Mouse (Mus musculus) megakaryocyte-erythroid progenitor cell, adult 5-6 weeks (primary cell): ENCODE measurements around the gene Cox5a. TPM values are rescaled to one million over a fixed set of nuclear protein-coding genes. Genes with fewer than 3 reads are reported as not detected.

Source experiments
- ATAC-seq: replicated peaks from 2 replicates; pipeline ENCODE4 v1.8.0; 2016; ENCODE audit warnings: mild to moderate bottlenecking, inconsistent platforms; ENCODE audit not compliant: severe bottlenecking, poor library complexity, low FRiP score, low TSS enrichment
- total RNA-seq, 2 experiments: library from RNA; stranded (forward) in 1 of 2; stranded (reverse) in 1 of 2; fragments of 200-1000, 215-1000 nt in 1 of 2; fragments of >200 nt in 1 of 2; fragmentation: Nextera tagmentation in 1 of 2; gene quantifications; 2 replicates each; pipeline ENCODE4 v1.2.3; 2014 to 2017

The Cox5a gene
- total RNA-seq (2014; fragmentation: Nextera tagmentation) (479 and 484 TPM in 2 replicates), total RNA-seq (2017) (60.4 and 80.0 TPM in 2 replicates)

GRCm38 (mm10) chr9:57521056-57521911 is at the start of gene Cox5a:
Gene Cox5a, plus strand, starts transcription at chr9:57521274.
- ATAC-seq, result peak; percentile 97

GRCm38 (mm10) chr9:57485774-57486173 is 35.3 kb upstream of the Cox5a start:
- peak; percentile 75 for ATAC-seq

DNA sequence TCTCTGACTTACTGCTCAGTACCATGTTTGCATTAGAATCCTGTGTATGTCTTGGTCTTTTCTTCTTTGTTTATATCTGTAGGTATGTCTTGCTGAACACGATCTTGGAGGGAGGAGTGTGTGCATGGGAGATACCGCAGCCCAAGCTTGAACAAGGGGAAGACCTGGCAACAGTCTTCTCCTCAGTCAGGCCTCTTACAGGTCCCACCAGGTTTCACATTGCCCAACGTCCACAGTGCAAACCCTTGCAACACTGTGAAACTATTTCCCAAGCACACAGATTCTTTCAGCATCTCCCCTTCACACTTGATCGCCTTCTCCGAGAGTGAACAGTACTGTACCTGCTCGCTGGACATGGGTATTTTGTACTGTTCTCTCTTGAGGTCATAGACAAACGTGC is 33.3 kb upstream of the Cox5a start:
- no peak for ATAC-seq

DNA sequence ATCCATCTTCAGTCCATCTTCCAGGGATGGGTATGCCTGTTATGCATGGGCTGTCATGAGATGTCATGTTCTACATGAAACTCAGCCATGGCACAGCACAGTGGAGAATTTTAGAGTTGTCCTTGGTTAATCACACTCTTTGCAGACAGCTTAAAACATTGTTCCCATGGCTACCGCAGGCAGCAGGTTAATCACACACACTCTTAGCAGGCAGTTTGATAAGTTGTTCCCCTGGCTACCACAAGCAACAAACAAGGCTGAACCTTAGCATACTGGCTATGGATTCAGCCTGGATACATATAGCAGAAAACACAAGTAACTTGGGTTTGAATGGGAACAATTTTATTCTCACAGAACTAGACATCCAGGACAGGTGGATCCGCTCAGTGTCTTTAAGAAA is 27.5 kb upstream of the Cox5a start:
- no peak for ATAC-seq

DNA sequence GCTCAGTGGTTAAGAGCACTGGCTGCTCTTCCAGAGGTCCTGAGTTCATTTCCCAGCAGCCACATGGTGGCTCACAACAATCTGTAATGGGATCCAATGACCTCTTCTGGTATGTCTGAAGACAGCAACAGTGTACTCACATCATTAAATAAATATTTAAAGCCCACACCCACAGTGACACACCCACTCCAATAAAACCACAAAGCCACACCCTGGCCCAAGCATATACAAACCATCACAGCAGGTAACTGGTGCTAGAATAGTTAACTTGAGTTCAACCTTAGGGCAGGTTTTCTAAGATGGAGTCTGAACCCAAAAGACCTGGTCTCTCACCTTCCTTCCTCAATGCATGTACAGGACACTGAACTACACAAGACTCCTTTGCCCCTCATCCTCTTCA is 26.1 kb upstream of the Cox5a start:
- no peak for ATAC-seq

DNA sequence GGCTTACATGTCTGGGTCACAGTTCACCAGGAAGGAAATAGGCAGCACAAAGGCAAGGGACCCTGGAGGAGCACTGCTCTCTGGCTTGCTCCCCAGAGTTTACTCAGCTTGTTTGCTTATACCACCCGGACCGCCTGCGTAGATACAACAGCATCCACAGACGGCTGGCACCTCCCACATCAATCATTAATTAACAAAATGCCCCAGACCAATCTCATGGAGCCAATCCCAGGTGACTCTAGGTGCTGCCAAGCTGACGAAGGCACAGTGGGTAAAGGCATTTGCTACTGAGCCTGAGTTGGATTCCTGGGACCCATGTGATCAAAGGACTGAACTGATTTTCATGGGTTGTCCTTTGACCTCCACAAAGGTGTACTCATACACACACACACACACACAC is 23.8 kb upstream of the Cox5a start:
- no peak for ATAC-seq

DNA sequence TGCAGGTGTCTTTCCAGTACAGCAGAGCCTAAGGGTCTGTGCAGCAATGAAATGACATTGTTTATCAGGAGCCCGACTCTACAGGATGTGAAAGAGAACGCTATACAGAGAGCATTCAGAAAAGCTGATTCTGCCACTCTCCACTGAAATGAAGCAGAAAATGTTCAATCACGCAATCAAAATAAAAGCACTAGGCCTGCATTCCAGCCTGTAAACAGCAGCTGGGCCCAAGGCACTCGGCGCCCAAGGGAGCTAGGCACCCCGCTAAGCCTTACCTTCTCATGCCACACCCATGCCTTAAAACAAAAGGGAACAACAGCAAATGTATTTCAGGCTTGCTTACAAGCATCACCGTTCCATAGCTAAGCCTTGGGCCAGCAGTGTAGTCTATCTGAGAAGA is 22.5 kb upstream of the Cox5a start:
- no peak for ATAC-seq

- no peak for ATAC-seq
These were observed 19.6 kb upstream of the Cox5a start for GRCm38 (mm10) chr9:57501452-57501851.

- ATAC-seq, result no peak
These were observed 19.2 kb upstream of the Cox5a start for GRCm38 (mm10) chr9:57501861-57502260.

DNA sequence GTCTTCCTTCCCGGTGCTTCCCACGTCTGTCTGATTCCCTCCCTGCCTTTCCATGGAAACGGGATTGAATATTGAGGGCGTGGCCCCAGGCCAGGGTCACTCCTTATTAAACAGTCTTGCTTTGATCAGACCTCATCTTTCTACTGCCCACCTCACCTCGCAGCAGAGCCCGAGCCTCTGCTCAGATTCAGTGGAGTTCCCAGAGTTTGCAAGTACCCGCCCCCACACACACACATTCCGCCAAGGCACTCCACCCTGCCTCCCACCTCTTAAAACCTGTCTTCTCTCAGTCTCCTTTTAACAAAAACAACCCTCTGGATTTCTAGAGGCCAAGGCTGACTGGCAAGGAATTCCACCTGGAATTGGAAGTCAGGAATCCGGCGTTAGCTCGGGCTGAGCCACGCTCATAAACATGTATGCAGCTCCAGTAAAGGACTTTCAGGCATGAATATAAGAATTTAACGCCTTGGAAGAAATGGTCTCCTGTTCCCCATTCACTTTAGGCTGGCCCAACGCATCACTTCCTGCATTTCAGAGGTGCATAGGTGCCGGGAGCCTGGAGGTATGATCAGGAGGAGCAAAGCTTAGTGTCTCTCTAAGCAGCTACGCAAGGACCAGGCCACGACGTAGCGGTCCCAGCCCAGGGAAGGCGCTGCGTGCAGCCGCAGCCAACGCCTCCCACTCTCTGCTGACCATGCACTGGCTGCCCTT is 18.0 kb upstream of the Cox5a start:
- no peak for ATAC-seq

DNA sequence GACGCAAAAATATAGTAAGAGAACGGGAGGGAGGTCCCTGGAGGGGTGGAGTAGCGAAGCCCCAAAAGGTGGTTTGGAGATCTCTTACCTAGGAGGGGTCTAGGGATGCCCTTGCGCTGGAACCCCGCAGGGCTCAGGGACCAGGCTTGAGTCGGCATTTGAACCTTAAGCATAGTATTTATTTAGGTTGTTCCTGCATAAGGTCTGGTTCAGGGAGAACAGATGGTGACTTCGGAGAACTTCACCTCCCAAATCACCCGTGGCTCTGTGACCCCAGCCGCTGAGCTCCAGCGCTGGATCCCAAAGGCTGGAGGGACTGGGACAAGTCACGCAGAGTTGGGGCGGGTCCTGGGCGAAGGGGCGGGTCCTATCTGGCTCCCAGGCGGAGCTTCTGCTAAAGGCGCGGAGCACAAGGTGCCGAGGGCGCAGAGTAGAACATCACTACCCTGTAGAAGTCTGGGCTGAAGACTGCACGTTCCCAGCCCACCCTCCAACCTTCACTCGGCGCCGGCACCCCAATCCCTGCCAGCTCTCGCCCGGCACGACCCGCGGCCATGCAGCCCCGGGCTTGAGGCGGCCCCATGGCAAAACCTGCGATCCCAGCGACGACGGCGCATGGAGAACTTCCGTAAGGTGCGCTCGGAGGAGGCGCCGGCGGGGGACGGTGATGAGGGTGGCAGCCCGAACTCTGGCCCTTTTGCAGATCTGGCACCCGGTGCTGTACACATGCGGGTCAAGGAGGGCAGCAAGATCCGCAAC is 17.3 kb upstream of the Cox5a start, which contains the start of gene Rpp25:
Gene Rpp25, plus strand, starts transcription at position 405 of the 759 bp plus-strand sequence.
- no peak for ATAC-seq

- ATAC-seq, result no peak
These were observed 16.7 kb upstream of the Cox5a start for GRCm38 (mm10) chr9:57504381-57504700.

DNA sequence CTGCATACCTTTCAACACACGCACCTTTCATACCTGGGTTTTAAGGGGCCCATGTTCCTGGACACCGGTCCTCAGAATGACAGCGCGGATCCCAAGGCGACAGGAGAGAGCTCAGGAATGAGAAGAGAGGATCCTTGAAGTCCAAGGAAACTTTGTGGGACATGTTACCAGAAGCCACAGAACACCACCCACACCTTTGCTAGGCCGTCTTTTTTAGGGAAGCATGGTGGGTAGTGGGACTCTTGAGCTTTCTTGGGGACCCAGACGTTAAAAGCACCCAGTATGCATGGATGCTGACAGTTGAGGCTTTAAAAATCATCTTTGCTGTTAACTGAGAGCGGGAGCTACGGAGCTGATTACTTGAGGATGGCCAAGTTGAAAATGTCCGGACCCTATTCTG is 16.2 kb upstream of the Cox5a start:
- no peak for ATAC-seq

- ATAC-seq, result peak; percentile 98
These were observed 15.4 kb upstream of the Cox5a start for GRCm38 (mm10) chr9:57505700-57506099.

GRCm38 (mm10) chr9:57510577-57510976 is 10.5 kb upstream of the Cox5a start:
- ATAC-seq, result no peak

GRCm38 (mm10) chr9:57517113-57517512 is 4.0 kb upstream of the Cox5a start:
- ATAC-seq, result peak; percentile 54

DNA sequence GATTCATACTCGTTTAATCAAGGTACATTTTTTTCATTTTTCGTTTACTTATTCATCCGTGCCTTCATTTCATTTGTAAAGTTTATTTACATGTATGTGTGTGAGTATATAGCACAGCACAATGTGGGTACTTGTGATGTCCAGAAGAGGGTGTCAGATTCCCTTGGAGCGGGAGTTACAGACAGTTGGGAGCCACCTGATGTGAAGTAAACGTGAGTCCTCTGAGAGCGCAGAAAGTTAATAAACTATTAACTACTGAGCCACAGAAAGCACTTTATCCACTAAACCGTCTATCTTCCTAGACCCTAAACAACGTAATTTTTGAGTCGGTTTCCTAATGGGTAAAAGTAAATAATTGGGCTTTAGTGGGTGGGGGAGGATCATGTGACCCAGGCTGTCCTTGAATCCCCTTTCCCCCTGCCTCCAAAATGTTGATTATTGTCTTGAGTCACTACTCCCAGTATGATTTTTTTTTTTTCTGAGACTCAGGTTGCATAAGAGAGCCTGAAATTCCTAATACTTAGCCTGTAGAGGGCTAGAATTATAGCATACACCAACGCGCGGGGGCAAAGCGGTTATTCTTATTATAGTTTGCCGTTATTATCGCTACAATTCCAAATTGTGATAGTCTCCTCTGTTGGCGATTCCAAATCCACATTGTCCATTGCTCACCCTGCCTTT is 559 bp upstream of the Cox5a start:
- ATAC-seq, result no peak

GRCm38 (mm10) chr9:57522114-57522860 is 1.2 kb downstream of the Cox5a start:
- no peak for ATAC-seq

- ATAC-seq, result no peak
These were observed 1.8 kb downstream of the Cox5a start for GRCm38 (mm10) chr9:57522861-57523246.
